Mouse (Mus musculus) layer of hippocampus, adult 8-10 months (tissue): ENCODE measurements around the gene Glyat. TPM values are rescaled to one million over a fixed set of nuclear protein-coding genes. Genes with fewer than 3 reads are reported as not detected.
A peak's percentile ranks its signal among the peaks of the same experiment; 100 is the strongest.
"Not testable (repeated sequence)": the region's sequence is repeated elsewhere in the genome, so short reads cannot be mapped to it uniquely, and the experiment has no call there.

Experiments
- DNase-seq, 2 experiments: peaks; one replicate each; pipeline ENCODE4 v3.0.0; 2022; ENCODE audit warnings: low spot score in 2 of 2
- total RNA-seq, 4 experiments: library from RNA; stranded (reverse); gene quantifications; 2 replicates each; pipeline ENCODE4 v1.2.4; 2022

The Glyat gene
- total RNA-seq, result under 1 TPM in 3 of 4 experiments, not detected in 1; 0.11 to 0.32 (median 0.16) TPM

DNA sequence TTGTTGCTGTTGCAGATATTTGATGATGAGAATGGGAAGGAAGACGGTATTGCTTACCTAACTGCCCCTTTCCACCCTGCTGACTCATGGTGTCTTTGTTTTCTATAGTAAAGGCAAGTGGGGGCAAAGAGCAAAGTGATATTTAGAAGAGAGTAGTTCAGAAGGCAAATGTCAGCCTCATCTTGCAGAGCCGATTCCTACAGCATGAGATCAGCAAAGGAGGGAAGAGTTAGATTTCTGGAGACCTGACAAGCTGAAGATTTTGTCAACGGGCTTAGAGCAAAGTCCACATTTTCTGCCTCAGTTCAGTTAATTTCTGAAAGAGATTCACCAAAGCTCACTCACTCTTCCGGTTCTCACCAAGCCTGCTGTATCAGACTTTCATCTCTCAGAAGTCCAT is at the start of gene Glyat:
Glyat (plus strand) TSS at position 133 of the 400 bp plus-strand sequence.
- DNase-seq, result no peak

DNA sequence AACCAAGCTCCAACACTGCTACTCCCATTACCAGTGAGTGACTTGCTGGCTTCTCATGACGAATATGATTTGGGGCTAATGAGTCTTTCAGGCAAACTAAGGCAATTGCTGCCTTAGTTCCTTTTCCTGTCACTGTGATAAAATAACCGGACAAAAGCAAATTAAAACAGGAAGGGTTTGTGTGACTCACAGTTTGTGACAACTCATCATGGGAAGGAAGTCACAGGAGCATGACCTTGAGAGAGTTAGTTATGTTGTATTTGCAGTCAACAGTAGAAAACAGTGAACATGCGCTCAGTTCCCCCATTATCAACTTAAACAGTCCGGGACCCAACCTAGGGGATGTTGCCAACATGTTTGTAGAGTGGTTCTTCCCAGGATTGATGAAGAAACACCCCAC is 47.8 kb upstream of the Glyat start:
- DNase-seq, result no peak

DNA sequence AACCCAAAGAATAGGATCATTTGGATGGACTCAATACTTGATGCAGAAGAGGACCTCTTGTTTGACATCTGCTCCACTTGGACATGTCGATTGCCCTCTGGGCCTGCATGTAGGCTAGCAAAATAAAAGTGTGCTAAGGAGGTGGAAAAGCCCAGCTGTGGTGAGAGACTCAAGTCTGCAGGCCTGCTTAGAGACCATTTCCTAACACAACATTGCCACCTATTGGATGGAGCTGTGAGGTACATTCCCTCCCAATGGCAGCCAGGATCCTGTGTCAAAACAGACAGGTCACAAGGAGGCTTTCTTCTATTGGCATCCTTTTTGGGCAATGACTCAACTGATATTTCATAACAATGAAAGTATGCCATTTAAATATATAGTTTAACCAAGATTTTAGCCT is 41.2 kb upstream of the Glyat start:
- peak; percentile 58 to 74 for DNase-seq

GRCm38 (mm10) chr19:12595135-12595529 is 38.0 kb upstream of the Glyat start:
- DNase-seq, result no peak

- DNase-seq, result peak; percentile 40 to 65
Observed at GRCm38 (mm10) chr19:12595530-12596289, 37.4 kb upstream of the Glyat start.

- DNase-seq, result peak in 1 of 2 experiments; percentile 15
Observed at GRCm38 (mm10) chr19:12596290-12597072, 36.6 kb upstream of the Glyat start.

GRCm38 (mm10) chr19:12597073-12597405 is 36.1 kb upstream of the Glyat start:
- no peak for DNase-seq

DNA sequence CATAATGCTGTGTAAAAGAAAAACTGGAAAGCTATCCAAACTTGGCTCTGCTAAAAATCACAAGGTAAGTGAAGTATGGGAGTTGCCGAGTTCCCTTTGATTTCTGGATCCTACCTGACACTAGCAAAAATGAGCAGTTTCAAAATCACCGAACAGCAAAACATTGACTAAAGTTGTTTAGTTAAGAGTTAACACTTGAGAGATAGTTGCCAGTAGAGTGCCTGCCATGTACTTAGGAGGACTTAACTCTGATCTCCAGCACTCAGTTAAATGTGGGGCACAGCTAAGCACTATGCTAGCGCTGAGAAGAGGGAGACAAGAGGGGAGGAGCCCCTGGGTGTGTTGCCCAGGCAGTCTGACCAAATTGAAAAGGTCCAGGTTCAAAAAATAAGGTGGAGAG is 34.4 kb upstream of the Glyat start:
- no peak for DNase-seq

- no peak for DNase-seq
Observed at GRCm38 (mm10) chr19:12599674-12600073, 33.4 kb upstream of the Glyat start, which contains the start of gene Gm4952. TSS of gene Gm4952 (plus strand) at chr19:12599974.

GRCm38 (mm10) chr19:12600684-12601480 is 32.2 kb upstream of the Glyat start:
- DNase-seq, result no peak

DNA sequence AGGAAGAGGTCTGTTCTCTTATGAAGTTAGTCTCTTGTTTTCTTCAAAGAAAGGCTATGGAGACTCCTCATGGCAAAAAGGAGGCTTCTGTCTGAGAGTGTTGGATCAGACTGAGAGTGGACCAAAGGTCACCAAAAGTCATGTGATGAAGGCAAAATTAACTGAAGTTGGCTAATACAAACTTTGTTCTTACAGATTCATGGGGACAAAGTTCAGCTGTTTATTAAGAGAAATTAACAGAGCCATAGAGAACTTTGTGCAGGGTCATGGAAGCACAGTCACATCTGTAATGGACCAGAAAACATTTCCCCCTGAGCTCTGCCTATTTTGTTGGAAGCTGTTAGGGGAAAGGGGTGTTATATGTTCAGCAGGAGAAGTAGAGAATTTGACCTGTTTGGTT is 24.8 kb upstream of the Glyat start:
- DNase-seq, result no peak

- DNase-seq, result no peak
Observed at GRCm38 (mm10) chr19:12613646-12614045, 19.5 kb upstream of the Glyat start.

- DNase-seq, result no peak
Observed at GRCm38 (mm10) chr19:12634259-12634658, 1.2 kb downstream of the Glyat start.

GRCm38 (mm10) chr19:12634963-12635362 is 1.9 kb downstream of the Glyat start:
- DNase-seq, result no peak

DNA sequence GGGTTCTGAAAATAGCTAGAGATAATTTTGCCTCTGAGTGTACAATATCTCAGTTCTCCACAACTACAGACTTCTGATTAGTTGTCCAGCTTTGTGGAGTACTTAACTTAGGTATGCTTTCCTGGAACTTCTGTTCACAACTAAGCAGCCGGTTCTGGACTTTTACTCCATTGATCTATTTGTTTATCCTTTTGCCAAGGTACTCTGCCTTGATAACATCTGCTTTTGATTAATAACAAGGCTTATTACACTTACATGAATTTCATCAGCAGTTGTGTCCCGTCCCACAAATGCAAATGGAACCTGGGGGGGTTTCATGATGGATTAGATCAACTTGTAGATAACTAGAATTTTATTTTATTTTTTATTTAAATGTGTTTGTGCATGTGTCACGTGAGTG is 3.8 kb downstream of the Glyat start:
- DNase-seq, result no peak

- DNase-seq, result no peak
Observed at GRCm38 (mm10) chr19:12638049-12638448, 4.9 kb downstream of the Glyat start.

DNA sequence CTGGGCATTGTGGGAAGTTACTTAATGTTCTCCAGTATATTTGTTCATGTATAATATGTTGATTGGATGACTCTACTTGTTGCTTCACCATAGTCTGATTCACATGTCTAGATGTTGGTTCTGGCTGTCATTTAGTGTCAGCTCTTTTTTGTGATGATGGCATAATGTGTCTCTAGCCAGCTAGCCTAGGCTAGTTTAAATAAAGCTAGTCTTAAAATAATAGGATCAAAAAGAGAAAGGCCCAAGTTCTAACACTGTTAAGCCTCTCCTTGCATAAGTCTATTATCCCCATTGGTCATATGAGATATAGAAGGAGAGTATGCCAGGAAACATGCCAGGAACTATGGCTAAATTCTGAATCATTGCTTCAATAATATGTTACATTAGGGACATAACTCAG is 16.4 kb downstream of the Glyat start:
- no peak for DNase-seq

DNA sequence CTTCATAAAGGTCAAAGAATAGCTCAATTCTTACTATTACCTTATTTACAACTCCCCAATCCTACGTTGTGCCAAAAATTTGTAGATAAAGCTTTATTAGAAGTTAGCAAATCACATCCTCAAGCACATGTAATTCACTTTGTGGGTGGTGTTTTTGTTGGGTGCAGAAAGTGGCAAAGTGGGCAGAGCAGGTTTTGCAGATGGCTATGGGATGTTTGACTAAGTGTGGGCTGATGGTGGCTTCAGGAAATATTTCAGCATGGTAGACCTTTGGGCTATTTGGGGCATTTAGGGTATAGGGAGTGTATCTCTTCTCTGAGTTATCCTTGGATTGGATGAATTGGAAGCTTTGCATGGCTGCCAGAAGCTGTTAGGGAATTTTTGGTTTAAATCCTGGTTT is 33.0 kb downstream of the Glyat start:
- no peak for DNase-seq

DNA sequence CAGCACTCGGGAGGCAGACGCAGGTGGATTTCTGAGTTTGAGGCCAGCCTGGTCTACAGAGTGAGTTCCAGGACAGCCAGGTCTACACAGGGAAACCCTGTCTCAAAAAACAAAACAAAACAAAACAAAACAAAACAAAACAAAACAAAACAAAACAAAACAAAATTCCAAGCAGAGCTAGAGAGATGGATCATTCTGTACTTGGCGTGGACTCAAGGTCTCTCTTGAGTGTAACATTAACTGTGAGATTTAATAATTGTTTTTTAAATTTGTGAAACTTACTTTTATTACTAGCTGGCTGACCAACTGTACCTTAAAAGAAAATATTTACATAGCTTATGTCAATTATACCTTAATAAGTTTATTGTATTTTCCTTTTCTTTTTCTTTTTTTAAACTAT is 35.5 kb downstream of the Glyat start:
- not testable (repeated sequence) for DNase-seq

GRCm38 (mm10) chr19:12670139-12670538 is 37.0 kb downstream of the Glyat start, which contains the start of gene Olfr1442:
TSS of gene Olfr1442 (plus strand) at chr19:12670439.
- no peak for DNase-seq

GRCm38 (mm10) chr19:12671051-12671450 is 37.9 kb downstream of the Glyat start:
- no peak for DNase-seq

DNA sequence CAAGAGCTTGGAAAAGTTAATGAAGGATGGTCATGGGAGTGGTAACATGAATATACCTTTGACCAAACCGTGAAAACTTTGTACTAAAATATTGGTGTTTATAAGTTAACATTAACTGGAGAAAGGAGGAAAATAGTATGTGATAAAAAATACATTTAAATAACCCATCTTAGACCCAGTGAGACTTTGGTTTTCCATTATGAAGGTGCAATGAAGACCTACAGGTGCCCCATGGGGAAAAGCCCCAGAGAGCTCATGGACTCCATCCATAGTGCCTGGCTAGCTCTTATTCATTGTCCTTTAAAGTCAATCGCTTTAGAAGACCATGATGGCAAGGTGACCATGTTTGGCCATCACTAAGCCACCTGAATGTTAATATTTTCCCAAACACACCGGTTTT is 44.7 kb downstream of the Glyat start, which contains the start of gene Olfr1443:
Olfr1443 (plus strand) TSS at position 301 of the 400 bp plus-strand sequence.
- DNase-seq, result no peak
